Comparison of ENCODE assay signal across 8 mouse cellular contexts in the genomic region with DNA sequence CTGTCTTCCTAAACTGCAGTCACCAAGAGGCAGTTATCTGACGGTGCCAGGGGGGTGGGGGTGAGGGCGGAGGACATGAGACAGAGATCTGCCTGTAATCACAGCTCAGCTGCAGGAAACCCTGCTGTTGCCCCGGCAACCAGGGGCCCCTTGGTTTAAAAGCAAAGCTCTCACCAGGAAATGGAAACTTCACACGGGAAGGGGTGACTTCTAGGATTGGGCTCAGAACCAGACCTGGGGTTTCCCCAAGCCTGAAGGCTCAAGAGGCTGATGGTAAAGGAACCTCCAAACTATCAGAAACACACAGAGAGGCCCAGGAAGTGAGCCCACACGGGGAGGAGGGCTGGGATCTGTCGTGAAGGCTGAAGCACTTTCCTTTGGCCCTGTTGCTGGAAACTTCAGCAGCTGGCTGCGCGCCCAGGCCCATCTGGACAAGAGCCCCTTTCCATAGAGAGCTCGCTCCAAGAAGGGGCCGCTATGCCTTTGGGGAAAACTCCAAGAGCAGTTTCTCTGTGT. TPM values are rescaled to one million over a fixed set of nuclear protein-coding genes. Genes with fewer than 3 reads are reported as not detected.
A peak's percentile ranks its signal among the peaks of the same experiment; 100 is the strongest.
DNase-seq lines count a peak whose midpoint lies in the region; ATAC-seq lines count a peak whose summit lies in the region.

No protein-coding gene starts in this region.

- DNase-seq in brain, embryonic 18.5 days (ENCODE audit: low read depth, low spot score), result peak; percentile 65
- DNase-seq in forelimb bud, embryonic 11.5 days (ENCODE audit: low read depth, low spot score), result peak; percentile 68
- DNase-seq in heart, postnatal 4 days, result peak; percentile 98
- peak; percentile 66 for DNase-seq in layer of hippocampus, adult 9-11 months
- peak; percentile 94 for DNase-seq in lung, postnatal 14 days
- peak; percentile 88 for DNase-seq in ovary, postnatal 14 days (ENCODE audit: low spot score)
- DNase-seq in thymus, postnatal 10 days (ENCODE audit: low spot score in 2 of 2), result peak; percentile 87 to 90

- ATAC-seq in CD4-positive, CD25-positive, alpha-beta regulatory T cell, adult 4 months, result peak; percentile 96

RNA-seq across cellular contexts. Expression of a gene that starts 10.1 kb away (rescaled TPM):
- polyA plus RNA-seq in CD4-positive, CD25-positive, alpha-beta regulatory T cell, adult 4 months (2017; shearing (Covaris generic)), result 100 to 1,000 TPM; 387 to 504 TPM
- 100 to 1,000 TPM; 355 to 365 TPM for total RNA-seq in heart, postnatal 4 days (2021)

RNA-seq across cellular contexts. Expression of a gene that starts 54.8 kb away (rescaled TPM):
- polyA plus RNA-seq in CD4-positive, CD25-positive, alpha-beta regulatory T cell, adult 4 months (2017; shearing (Covaris generic)), result 10 to 100 TPM; 68.2 to 80.6 TPM
- total RNA-seq in heart, postnatal 4 days (2021), result 10 to 100 TPM in 1 of 2 experiments, 1 to 10 TPM in 1; 9.2 to 12.2 TPM

Comparison
In these comparisons a context has a peak if more than half of its experiments do, and no peak if none do; other contexts are left out.
1. Peak in every context shown above with its lines: DNase-seq and ATAC-seq.